Mouse (Mus musculus): ENCODE results near the gene Bdnf.

Gene Bdnf

DNA sequence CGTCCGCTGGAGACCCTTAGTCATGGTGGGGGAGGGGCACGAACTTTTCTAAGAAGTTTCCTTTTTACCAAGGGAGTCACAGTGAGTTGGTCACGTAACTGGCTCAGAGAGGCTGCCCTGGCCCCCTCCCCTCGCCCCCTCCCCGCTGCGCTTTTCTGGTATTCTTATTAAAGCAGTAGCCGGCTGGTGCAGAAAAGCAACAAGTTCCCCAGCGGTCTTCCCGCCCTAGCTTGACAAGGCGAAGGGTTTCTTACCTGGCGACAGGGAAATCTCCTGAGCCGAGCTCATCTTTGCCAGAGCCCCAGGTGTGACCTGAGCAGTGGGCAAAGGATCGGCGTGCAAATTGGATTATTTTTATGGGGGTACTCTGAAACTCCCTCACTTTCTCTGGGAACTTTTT, at the start of gene Bdnf:
Gene Bdnf, plus strand, starts transcription at position 169 of the 400 bp plus-strand sequence.
- no peak for DNase-seq (ENCODE audit: low read depth)

DNA sequence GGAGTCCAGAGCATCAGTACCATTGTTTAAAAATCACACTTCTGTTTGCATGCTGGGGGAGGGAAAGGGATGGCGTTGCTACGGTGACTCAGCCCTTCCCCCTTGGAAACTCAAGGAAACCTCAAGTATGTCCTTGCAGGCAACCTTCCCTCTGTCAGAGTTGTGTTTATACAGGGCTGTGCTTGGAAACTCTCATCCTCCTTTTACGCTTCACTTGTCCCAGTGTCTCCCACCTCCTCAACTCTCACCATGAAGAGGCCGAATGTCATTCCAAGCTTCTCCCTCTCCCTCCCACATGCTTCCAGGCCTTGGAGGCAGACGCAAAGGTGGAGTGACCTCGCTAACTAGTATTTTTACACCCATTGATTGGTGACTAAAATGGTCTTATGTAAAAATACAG, 47.6 kb upstream of the Bdnf start:
- no peak for DNase-seq (ENCODE audit: low read depth)

DNA sequence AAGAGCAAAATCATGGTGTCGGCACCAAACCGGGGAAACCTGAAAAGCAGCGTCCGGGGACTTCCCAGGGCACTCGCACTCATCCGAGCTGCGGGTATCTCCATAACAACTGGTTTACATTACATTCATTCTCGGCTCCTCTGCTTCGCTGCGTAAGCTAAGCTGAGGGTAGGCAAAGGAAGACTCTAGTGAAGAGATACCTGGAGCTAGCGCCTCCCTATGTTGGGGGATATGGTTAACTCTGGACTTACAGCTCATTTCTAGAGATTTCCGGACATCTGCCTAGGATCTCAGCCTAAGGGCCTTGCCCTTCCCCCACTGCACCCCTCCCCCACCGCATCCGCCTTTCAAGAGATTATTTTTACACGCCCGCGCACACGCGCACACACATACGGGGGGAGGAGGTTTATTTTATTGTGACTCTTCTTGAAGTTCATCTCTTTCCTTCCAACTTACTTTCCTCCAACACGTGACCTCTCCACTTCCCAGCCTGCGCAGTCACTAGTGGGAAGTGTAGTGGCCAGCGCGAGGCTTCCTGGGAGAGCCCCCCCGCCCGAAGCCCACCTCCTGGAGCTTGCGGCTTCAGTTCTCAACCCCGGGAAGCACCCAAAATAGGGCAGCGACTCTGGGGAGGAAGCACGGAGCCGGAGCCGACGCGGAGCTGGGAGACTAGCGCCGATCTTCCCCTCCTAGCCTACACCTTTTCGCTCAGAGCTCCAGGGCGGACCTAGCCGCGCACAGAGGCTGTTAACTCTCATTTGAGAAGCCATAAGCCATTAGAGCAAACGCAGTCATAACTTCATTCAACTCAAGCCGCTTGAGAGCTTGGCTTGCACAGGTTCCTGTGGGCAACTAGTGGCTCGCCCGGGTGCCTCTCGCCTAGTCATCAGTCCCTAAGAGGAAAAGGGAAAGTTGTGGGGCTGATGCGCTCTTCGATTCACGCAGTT, 718 bp upstream of the Bdnf start:
- no peak for DNase-seq (ENCODE audit: low read depth)

DNA sequence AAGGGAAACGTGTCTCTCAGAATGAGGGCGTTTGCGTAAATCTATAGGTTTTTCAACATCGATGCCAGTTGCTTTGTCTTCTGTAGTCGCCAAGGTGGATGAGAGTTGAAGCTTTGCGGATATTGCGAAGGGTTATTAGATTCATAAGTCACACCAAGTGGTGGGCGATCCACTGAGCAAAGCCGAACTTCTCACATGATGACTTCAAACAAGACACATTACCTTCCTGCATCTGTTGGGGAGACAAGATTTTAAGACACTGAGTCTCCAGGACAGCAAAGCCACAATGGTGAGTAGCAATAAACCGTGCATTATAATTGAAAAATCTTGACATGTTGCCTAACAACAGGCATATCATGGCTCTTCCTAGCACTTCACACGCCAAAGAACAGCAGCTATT, 551 bp downstream of the Bdnf start:
- DNase-seq (ENCODE audit: low read depth): no peak

DNA sequence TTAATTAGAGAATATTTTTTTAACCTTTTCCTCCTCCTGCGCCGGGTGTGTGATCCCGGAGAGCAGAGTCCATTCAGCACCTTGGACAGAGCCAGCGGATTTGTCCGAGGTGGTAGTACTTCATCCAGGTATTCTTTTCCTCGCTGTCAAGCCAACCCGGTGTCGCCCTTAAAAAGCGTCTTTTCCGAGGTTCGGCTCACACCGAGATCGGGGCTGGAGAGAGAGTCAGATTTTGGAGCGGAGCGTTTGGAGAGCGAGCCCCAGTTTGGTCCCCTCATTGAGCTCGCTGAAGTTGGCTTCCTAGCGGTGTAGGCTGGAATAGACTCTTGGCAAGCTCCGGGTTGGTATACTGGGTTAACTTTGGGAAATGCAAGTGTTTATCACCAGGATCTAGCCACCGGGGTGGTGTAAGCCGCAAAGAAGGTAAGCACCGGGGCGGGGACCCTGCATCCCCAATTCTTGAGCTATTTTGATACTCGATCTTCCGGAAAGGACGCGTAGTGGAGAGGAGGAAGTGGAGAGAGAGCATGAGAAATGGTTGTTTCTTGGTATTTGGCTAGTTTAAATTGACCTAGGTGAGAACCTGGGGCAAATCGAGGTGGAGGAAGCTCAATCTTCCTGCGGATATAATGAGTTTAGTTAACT, 1.6 kb downstream of the Bdnf start:
- DNase-seq (ENCODE audit: low read depth): peak; percentile 1

DNA sequence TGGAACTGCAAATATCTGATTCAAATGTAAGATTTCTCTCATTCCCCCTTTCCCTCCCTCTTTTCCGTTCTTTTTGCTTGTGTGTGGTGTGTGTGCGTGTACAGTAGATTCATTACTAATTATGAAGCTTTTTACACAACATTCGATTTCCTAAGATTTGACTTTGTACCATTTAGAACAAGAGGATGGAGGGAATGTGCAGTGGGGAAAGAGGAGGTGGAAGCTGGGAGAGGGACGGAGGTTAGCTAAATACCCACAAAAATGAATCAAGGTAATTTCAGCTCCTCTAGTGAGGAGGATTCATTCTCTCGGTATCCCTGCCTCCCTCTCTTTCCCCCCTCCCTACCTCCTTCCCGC, 2.1 kb downstream of the Bdnf start:
- no peak for DNase-seq (ENCODE audit: low read depth)

DNA sequence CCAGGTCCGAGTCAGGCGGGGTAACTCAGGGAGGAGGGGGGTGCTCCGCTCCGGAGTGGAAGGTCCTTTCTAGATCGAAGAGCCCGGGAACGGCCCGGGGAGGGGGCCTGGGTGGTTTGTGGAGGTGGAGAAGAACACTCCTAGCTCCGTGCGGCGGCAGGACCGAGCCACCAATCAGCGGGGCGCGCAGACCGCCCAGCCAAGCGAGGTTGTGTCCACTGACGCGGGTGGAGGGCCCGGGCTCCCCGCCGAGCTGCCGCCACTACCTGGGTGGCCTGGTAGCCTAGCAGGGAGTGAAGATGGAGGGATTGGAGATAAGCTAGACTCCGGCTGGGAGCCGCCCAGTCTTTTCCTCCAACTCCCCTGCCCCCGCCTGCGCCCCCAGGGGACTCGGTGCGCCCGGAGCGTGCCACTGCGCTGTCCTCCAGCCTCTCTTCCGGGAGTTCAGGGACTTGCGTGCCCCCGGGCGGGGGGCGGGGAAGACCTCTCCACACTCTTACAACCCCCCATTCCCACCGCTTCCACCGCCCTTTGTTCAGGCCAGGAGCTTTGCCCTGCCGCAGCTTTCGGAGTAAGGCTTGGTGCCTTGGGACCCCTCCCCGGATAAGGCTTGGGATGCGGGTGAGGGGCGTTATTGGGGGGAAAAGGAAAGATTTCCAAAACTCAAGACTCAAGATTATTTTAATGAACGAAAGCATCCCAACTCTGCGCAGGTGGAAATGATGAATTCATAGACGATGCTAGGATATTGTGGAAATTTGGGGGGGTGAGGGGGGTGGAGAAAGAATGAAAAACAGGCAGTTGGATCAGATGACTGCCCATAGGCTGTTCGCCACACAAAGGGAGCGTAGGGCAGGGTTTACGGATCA, 3.0 kb downstream of the Bdnf start:
- no peak for DNase-seq (ENCODE audit: low read depth)

DNA sequence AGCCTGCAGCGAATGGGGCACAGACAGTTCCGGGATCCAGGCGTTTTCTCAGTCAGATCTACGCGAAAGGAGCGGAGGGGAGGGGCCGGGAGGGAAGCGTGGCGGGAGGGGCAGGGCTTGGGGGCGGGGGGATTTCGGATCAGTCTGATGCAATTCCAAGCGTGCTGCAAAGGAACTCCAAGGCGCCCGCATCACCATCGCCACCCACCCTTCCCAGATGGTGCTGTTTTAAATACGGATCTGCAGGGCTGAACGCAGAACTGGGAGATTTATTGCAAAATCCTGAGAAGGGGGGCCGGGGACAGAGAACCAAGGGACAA, 3.5 kb downstream of the Bdnf start:
- no peak for DNase-seq (ENCODE audit: low read depth)

DNA sequence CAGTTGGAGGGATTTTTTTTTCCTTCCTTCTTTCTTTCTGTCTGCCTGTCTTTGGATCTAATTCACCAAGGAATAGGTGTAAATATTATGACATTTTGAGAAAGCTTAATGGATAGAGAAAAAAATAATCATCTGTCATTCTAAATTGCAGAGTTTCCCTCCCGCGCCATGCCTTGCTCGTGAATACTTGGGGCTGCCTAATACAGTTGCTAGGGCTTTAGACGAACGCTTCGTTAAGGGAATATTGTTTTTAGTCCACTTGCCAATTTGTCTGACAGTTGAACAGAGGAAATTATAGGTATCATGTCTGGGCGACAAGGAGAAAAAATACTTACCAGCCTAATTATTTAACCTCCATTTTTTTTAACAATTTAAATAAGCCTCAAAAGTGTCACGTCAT, 4.0 kb downstream of the Bdnf start:
- no peak for DNase-seq (ENCODE audit: low read depth)

DNA sequence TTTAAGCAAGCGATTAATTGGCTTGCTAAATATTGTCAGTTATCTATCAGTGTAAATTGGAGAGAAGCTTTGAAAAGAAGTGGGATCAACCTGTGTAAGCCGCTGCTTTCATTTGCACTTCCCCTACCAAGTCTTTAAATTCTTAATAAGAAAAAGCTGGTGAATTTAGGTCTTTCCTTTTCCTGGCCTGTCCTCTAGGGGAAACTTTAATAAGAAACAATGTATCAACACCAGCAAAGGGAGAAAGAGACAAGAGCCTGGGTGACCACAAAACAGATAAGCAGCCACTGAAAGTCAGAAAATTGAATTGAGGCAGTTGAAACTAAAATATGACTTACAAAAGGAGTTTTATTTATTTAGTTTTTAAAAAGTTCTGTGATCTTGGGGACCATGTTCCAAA, 4.9 kb downstream of the Bdnf start:
- no peak for DNase-seq (ENCODE audit: low read depth)

DNA sequence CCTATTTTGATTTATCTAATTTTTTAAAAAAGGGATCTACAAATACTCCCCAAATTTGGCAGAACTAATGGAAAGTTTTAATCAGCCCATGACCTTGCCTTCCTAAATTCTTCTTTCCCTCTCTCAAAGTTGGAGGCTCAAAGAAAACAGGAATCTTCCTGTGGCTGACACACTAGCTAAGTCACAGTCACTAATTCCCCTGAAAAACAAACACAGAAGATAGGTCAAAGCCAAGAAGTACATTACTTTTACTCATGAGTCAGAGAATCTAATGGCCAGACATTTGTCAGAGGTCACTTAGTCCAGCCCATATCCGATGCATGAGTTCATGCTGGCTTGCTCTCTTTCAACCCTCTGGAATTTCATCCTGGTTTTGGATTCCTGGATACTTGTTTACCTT, 6.6 kb downstream of the Bdnf start:
- DNase-seq (ENCODE audit: low read depth): no peak

DNA sequence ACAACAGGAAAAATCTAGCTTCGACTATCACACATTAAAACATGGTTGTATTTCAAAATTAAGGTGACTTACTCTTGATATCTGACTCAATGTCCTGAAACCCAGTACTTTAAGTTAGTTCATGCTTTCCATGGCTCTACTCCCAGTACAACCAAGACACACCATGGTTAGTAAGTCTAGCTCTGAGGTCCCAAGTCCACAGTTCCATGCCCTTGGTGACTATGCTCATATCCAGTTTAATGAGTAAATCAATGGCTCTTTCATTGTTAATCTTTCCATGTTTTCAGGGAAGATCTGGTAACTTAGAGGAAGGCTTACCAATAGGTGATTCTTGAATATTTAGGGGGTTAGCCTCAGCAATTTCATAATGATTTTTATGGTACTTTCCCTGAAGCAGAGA, 14.2 kb downstream of the Bdnf start:
- no peak for DNase-seq (ENCODE audit: low read depth)

DNA sequence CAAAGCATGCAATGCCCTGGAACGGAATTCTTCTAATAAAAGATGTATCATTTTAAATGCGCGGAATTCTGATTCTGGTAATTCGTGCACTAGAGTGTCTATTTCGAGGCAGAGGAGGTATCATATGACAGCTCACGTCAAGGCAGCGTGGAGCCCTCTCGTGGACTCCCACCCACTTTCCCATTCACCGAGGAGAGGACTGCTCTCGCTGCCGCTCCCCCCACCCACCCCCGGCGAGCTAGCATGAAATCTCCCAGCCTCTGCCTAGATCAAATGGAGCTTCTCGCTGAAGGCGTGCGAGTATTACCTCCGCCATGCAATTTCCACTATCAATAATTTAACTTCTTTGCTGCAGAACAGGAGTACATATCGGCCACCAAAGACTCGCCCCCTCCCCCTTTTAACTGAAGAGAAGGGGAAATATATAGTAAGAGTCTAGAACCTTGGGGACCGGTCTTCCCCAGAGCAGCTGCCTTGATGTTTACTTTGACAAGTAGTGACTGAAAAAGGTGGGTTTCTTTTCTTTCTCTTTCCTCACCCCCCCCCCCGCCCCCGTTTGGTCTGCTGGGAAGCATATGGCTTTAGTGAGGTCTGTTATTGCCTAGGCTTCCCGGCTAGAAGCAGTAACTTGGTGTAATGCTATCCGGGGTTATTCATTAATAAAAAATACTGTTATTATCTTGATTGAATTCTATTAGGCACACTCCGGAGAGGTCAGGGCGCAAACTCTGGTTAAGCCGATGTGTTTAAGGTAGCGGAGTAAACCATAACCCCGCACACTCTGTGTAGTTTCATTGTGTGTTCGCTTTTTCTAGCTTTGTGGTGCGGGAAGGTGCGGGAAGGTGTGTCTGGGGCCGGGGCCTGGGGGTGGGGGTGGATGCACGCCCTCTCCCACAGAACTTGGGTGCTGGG, 18.0 kb downstream of the Bdnf start:
- DNase-seq (ENCODE audit: low read depth): no peak

DNA sequence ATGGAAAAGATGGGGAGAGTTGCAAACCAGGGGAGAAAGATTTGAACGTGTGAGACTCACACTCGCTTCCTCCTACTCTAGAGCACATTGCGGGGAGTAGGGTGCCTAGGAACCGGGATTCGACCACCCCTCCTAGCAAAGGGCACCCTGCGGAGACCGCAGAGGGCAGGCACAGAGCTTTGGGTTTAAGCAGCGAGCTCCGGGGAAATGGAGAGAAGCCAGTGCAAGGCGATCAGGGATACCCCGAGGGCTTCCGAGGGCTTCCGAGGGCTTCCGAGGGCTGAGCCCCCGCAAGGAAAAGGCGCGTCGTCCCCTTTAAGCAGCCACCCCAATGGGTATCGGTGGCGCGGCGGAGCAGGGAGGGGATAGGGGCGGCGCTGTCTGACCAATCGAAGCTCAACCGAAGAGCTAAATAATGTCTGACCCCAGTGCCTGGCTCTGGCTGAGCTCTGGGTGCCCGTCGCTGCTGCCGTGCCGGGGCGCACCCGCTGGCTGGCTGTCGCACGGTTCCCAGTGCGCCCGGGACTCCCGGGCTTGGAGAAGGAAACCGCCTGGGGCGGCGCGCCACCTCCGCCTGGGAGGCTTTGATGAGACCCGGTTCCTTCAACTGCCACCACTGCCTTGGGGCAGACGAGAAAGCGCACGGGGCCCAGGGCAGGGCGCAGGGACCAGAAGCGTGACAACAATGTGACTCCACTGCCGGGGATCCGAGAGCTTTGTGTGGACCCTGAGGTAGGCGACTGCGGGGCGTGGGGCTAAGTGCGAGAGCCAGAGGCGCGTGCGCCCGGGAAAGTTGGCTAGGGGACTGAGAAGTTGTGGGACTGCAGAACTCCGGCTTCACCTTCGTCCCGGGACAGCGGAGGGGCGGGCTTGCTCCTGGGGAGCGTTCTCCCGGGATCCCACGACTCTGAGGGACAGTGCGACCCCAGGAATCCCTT, 18.9 kb downstream of the Bdnf start:
- DNase-seq (ENCODE audit: low read depth): no peak

DNA sequence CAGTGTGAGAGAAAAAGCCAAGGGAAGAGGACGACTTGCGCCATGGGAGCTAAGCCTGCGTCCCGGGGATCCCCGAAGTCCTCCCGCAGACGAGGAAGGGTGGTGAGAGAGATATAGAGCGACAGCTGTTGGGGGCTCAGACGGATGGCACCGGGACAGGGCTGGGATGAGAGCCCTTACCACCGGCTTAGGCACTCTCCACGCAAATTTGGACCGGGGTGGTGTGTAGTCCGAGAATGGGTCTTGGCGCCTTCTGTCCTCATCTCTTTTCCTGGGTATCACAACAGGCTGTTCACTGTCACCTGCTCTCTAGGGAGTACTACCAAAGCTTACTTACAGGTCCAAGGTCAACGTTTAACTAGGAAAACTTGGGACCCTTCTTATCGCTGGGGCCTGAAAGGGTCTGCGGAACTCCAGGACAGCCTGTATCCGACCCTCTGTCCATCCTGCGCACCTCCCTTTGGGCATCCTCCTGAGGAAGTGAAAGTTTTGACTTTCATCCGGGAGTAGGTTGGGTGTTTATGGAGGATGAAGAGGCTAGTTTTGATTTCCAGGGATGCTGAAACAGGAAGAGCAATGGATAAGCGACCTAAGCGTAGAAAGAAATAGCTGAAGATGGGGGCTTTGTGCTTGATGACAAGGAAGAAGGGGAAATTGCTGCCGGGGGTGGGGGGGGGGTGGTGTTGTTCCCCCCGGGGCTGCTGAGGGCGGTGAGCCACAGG, 19.8 kb downstream of the Bdnf start:
- DNase-seq (ENCODE audit: low read depth): no peak

DNA sequence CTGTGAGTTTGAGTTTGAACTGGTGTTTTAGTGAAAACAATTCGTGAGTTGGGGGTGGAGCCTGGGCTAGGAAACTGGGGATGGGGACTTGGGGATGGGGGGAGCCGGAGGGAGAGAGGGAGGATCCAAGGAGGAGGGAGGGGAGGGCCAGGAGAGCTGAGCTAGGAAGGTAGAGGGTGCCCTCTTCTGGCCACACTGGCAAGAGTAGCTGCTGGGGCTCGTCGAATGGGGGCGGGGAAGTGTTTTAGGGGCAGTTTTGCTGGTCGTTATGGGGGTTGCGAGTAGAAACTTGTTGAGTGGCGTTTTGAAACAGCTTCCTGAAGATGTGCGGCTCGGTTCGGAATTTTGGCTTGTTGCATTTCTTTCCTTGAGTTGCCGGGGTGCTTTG, 20.3 kb downstream of the Bdnf start:
- no peak for DNase-seq (ENCODE audit: low read depth)

DNA sequence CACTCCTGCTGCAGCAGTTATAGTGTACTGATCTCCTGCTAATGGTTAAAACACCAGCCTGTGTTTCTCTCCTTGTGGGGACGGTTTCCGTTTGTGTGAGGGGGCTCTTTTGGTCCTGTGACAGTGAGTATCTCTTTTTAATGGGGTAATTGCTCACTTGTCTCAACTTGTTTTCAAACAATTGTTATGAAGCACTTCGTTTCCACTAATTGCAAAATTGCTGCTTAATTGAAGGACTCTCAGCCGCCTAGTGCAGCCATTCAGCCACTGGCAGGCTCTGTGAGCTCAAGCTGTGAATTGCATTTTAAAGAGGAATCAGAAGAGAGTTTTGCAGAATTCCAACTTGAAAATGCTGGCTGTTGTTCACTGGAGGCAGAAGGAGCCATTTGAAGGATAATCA, 22.7 kb downstream of the Bdnf start:
- no peak for DNase-seq (ENCODE audit: low read depth)

DNA sequence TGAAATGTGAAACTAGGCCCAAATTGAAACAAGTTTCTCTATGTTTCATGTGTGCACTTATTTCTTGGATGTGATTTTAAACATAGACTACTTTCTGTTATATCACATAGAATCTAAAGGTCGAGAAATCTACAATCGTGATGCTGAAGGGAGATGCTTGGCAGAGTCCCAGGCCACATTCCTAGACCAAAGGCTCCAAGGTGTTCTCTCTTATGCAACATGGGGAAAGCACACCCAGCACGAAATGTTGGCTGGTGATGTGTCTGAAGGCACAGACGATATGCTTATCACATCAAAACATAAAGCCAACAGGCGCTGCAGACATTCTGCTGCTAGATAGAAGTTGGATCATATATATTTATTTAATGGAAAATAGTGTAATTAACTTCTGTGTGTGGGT, 25.8 kb downstream of the Bdnf start:
- DNase-seq (ENCODE audit: low read depth): no peak

DNA sequence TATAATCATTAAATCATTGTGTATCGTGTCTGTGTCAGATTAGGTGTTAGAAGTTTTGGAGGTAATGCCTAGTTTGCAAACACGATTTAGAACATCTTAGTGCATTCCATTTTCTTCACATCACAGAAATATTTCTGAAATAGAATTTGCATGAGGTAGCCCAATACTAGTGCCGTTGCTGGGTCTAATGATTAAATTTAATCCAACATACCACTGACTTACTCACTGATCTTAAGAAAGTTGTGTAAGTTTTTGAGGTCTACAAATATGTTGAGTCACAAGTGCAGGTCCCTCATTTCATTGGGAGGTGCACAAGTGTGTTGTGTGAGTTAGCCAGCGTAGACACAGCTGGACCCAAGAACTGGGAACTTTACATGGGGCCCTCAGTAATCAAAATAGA, 29.1 kb downstream of the Bdnf start:
- DNase-seq (ENCODE audit: low read depth): no peak

DNA sequence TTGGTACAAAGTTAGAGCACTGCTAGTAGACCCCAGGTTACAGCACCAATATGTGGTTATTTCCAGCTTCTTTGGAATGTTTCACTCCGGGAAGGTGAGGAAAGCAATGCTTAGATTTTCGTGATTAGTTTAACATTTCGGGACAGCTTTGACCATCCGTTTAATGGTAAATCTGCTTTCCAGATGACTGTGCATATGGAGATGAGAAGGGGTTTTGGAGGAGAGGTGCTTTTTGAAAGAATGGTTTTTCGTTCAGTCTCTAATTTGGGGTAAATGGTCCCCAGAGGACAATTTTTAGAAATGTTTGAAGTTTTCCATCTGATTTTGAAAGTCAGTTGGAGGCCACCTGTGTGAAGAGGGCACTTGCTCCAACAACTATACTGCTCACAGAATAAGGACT, 29.6 kb downstream of the Bdnf start:
- DNase-seq (ENCODE audit: low read depth): no peak

Data from induced T-regulatory cell, adult 2 months (primary cell).